Mouse (Mus musculus): ENCODE results near the gene Nlgn1. TPM values are rescaled to one million over a fixed set of nuclear protein-coding genes. Genes with fewer than 3 reads are reported as not detected.

Gene Nlgn1
- 0.28 TPM for polyA plus RNA-seq (2015; fragmentation: Illumina TruSeq; extraction: RNeasy Lipid Tissue Mini Kit (QIAGEN cat#74804); ENCODE audit: insufficient read depth, low read depth, low replicate concordance)

DNA sequence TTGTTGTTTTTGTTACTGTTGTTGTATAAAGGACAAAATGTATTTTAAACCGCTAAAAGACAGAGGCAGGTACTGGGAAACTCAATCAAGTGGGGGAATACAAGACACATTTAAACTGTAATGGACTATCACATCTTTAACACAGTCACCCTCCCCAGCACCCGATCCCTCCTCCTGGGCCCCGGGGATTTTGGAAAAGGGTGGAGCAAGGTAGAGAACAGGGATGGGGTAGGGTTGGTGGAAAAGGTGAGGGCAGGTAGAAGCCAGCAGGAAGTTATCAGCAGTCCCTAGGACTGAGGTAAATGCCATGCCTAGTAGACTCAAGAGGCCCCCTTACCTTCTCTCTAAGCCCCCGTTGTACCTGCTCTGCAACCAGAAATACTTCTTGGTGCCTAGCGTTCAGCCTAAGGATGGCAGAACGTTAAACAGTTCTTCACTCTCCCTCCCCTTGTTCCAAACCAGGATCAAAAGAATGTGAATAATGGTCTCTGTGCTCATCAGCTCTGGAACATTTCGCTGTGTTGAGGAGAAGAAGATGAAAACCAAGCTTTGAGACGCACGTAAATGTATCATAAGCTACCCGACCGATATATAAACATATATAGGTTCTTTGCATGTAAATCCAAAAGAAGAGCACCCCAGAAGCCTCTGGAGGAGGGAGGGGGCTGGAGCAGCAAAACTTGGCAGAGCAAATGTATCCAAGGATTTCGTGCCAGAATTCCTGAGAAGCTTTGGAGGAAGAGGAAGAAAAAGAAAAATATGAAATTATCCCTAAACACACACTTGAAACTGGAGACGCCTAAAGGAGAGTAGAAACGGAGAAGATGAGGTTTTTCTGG is at the start of gene Nlgn1:
Nlgn1 (minus strand) TSS at position 61 of the 839 bp plus-strand sequence.

All from pancreas, adult 10 weeks (tissue).